Mouse (Mus musculus) layer of hippocampus, postnatal 36 days (tissue): Measurements from ENCODE around the gene Arhgap6. TPM values are rescaled to one million over a fixed set of nuclear protein-coding genes. Genes with fewer than 3 reads are reported as not detected.
A peak's percentile ranks its signal among the peaks of the same experiment; 100 is the strongest.
"Not testable (repeated sequence)": the region's sequence is repeated elsewhere in the genome, so short reads cannot be mapped to it uniquely, and the experiment has no call there.

ENCODE experiments used
- DNase-seq, 2 experiments: peaks; one replicate each; pipeline ENCODE4 v3.0.0; 2022
- total RNA-seq, 2 experiments: library from RNA; stranded (reverse); gene quantifications; 2 replicates each; pipeline ENCODE4 v1.2.3; 2021

The Arhgap6 gene
- total RNA-seq, 2 experiments from 2014 or later: 2.3 to 2.6 TPM

DNA sequence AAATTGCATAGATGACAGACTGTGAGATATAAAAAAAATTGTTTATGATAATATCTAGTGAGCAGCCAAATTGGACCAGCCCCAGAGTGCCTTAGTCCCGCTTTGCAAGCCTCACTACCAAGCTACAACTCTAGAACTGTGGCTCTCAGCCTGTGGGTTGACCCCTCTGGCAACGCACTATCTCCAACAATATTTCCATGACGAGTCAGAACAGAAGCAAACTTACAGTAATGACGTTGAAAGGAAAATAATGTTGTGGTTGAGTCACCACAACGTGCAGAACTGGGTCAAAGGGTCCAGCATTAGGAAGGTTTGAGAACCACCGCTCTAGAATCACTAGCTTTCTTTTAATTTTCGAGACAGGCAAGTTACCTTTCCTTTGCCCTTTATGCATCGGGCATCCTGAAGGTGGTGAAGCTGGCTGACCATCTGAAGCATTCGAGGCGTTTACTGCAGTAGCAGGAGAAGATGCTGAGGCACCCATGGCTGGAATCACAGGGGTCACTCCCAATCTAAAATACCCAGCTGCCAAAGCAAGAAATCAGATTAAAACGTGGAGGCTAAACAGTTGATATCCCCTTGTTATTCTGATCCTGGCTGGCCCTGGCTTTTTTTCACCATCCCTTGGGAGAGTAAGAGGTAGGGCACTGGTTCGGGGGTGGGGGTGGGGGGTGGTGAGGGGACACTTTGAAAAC is 524.3 kb downstream of the Arhgap6 start:
- DNase-seq: no peak

- DNase-seq: peak; percentile 83 to 86
Observed at GRCm38 (mm10) chrX:169319945-169320667, 525.2 kb downstream of the Arhgap6 start, which contains the start of gene Hccs. Gene Hccs, minus strand, starts transcription at chrX:169320372.

GRCm38 (mm10) chrX:169320668-169321005 is 525.7 kb downstream of the Arhgap6 start:
- DNase-seq: not testable (repeated sequence)

- DNase-seq: no peak
Observed at GRCm38 (mm10) chrX:169325929-169326595, 531.2 kb downstream of the Arhgap6 start.

GRCm38 (mm10) chrX:169332264-169332663 is 537.4 kb downstream of the Arhgap6 start:
- DNase-seq: peak; percentile 18 to 21

DNA sequence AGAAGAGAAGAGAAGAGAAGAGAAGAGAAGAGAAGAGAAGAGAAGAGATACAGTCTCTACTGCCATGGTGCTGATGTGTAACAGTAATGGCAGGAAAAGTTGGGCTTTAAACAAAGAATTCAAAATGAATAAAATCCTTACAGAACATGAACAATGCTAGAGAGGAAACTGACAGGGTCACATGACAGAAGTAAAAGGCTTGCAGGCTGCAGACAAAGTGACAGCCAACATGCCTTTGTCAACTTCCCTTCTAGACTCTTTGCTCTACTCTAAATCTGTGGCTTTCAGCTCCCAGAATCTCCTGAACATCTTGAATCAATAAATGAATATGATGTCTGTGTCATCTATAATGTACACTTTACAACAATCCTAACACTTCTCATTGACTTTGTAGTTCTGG is 542.7 kb downstream of the Arhgap6 start:
- no peak for DNase-seq

DNA sequence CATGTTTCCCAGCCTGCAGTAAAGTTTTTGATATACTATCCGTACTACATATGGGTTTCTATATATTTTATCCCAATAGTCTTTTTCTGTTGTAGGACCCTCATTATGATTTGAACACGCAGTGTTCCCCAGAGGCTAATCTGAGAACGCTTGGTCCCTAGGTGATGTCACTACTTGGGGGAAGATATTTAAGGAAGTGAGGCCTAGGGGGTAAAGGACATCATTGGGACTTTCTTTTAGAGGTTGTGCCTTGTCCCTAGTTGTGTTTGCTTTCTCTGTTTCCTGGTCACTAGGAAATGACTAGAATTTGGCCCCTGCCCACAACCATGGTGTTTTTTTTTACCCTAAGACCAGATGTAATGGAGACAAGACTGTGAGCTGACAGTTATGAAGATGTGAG is 543.3 kb downstream of the Arhgap6 start:
- DNase-seq: no peak

Other genes with a start within 250 kb of the Arhgap6 start
- gene Frmpd4, start 217.9 kb upstream of the Arhgap6 start, total RNA-seq: 10 to 100 TPM; 49.2 to 54.4 TPM
- 10 to 100 TPM; 21.8 to 23.7 TPM for gene Msl3, start 121.2 kb upstream of the Arhgap6 start, total RNA-seq